Mouse (Mus musculus): ENCODE data around the gene Tet2.

DNA sequence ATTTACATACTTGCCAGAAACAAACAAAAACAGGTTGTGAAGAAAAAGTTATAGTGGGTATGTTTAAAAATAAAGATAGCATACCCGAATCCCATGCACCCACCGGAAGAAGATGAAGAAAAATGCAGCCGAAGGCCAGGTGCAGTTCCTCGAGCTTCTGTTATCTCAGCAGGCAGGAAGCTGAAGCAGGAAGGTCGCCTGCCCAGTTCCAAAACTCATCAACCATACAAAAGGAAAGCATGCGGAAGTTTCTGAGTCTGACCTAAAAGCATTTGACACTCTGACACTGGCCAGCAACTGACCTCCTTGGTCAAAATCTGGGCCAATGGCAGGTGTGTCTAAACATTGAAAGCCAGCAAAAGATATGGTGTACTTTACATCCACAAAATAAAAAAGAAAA is 26.8 kb downstream of the Tet2 start:
- TF ChIP-seq CTCF (IDR thresholded peaks at IDR 0.05; ENCODE audit: low read depth) (no peak), EP300 (IDR thresholded peaks at IDR 0.05; ENCODE audit: low read depth) (no peak)

All from liver, postnatal 0 days (tissue).